Mouse (Mus musculus) liver, embryonic 14.5 days (tissue): Measurements from ENCODE around the gene Krt23. TPM values are rescaled to one million over a fixed set of nuclear protein-coding genes. Genes with fewer than 3 reads are reported as not detected.

Experiments
- ATAC-seq: fragments of 200-750 bp; cut with Nextera tagmentation; 2 replicates; pipeline ENCODE4 v1.8.0; 2017; ENCODE audit warnings: moderate number of reproducible peaks, mild to moderate bottlenecking, moderate library complexity; ENCODE audit not compliant: insufficient read depth
- DNase-seq, 3 experiments: peaks; one replicate each; pipeline ENCODE4 v3.0.0-alpha.2; 2012 to 2013; ENCODE audit warnings: low read depth in 3 of 3, low spot score in 3 of 3
- H3K27ac ChIP-seq: fragments of 300-500 bp; sonication (generic); 2 replicates; pipeline ENCODE4 v1.5.1; 2014; ENCODE audit warnings: moderate library complexity, mild to moderate bottlenecking, control low read depth, inconsistent platforms
- H3K27me3 ChIP-seq: fragments of 300-500 bp; sonication (generic); 2 replicates; pipeline ENCODE4 v1.6.1; 2014; ENCODE audit warnings: mild to moderate bottlenecking, low read length, moderate library complexity; ENCODE audit not compliant: control insufficient read depth, insufficient read depth
- H3K36me3 ChIP-seq: fragments of 300-500 bp; sonication (generic); replicated peaks from 2 replicates; pipeline ENCODE4 v1.6.1; 2014; ENCODE audit warnings: low read depth; ENCODE audit not compliant: control insufficient read depth, insufficient read depth
- H3K4me1 ChIP-seq, 2 experiments: fragments of 200-500 bp in 1 of 2; fragments of 300-500 bp in 1 of 2; sonication (generic) in 1 of 2; replicated peaks; 2 replicates each; pipeline ENCODE4 v1.6.1; 2012 to 2014; ENCODE audit warnings: antibody characterized with exemption in 1 of 2, inconsistent platforms in 1 of 2, low read length in 1 of 2; ENCODE audit not compliant: control insufficient read depth in 2 of 2, insufficient read depth in 2 of 2
- H3K4me2 ChIP-seq: fragments of 300-500 bp; sonication (generic); 2 replicates; pipeline ENCODE4 v1.6.1; 2014; ENCODE audit warnings: low read depth, mild to moderate bottlenecking, control low read depth, moderate library complexity
- H3K4me3 ChIP-seq, 2 experiments: fragments of 200-500 bp in 1 of 2; fragments of 300-500 bp in 1 of 2; sonication (generic) in 1 of 2; 2 replicates each; pipeline ENCODE4 v1.5.1; 2012 to 2014; ENCODE audit warnings: low read depth in 2 of 2, low read length in 2 of 2, mild to moderate bottlenecking in 2 of 2, control low read depth in 1 of 2, inconsistent platforms in 1 of 2, moderate library complexity in 1 of 2; ENCODE audit not compliant: insufficient read depth in 1 of 2
- H3K9ac ChIP-seq: fragments of 300-500 bp; sonication (generic); replicated peaks from 2 replicates; pipeline ENCODE4 v1.6.1; 2014; ENCODE audit warnings: mild to moderate bottlenecking, control low read depth, moderate library complexity
- H3K9me3 ChIP-seq: fragments of 300-500 bp; sonication (generic); 2 replicates; pipeline ENCODE4 v1.6.1; 2016; ENCODE audit warnings: low read length, mixed read lengths; ENCODE audit not compliant: control insufficient read depth
- CTCF ChIP-seq: IDR thresholded peaks from 2 replicates; pipeline ENCODE4 v1.5.1; 2016; ENCODE audit warnings: antibody characterized with exemption, low read depth, control low read depth
- EP300 ChIP-seq: IDR thresholded peaks from 2 replicates; pipeline ENCODE4 v1.6.1; 2016; ENCODE audit warnings: antibody characterized with exemption, low read depth
- WGBS: fragments of 180-500 bp; shearing (Covaris S2); extraction: QIAGEN DNeasy Blood & Tissue Kit; methylation state at CpG from one replicate; pipeline ENCODE4 v1.1.7; 2014; ENCODE audit not compliant: insufficient replicate concordance; 5-methylcytosine and 5-hydroxymethylcytosine counted together
- polyA plus RNA-seq, 2 experiments: library from polyadenylated mRNA; depleted of rRNA in 1 of 2; stranded (reverse) in 1 of 2; unstranded in 1 of 2; fragments of >200 nt; fragmentation: Nextera tagmentation in 1 of 2; extraction: Ambion mirVana in 1 of 2; gene quantifications; 2 replicates each; pipeline versions ENCODE4 v1.2.1 to v1.2.3; 2012 to 2014

The Krt23 gene
- polyA plus RNA-seq, 2 experiments, result 0.24 to 0.32 TPM

DNA sequence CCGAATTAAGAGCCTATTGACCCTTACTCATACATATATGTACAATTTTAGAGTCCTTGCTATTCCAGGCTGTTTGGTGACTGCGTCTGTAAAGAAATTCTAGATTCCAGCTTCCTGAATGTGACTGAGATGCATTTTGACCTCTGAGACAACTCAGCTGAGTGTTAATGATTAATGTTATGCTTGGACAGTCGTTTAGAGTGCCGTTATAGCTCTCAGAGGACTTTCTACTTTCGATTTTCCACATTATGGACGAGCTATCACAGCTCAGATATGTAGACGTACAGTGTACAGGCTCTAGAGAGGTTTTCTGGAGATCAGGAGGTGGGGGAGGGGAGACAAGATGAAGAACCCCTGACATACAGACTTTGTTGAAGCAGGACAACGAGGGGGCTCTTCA, 51.7 kb downstream of the Krt23 start:
- Histone ChIP-seq H3K4me1 (no peaks in the 10 kb centered on the region), H3K36me3 (no peaks in the 10 kb centered on the region), H3K4me2 (peak overlapping the region; percentile 32), H3K27me3 (no peaks in the 10 kb centered on the region), H3K9me3 (no peaks in the 10 kb centered on the region), H3K9ac (no peak overlapping the region), H3K4me3 (no peak overlapping the region), H3K27ac (no peak overlapping the region)
- DNase-seq, result no peak
- 39% methylated on average over 8 of the region's 8 CpGs for WGBS
- no peak for TF ChIP-seq CTCF
- TF ChIP-seq EP300, result no peak
- ATAC-seq, result no peak

DNA sequence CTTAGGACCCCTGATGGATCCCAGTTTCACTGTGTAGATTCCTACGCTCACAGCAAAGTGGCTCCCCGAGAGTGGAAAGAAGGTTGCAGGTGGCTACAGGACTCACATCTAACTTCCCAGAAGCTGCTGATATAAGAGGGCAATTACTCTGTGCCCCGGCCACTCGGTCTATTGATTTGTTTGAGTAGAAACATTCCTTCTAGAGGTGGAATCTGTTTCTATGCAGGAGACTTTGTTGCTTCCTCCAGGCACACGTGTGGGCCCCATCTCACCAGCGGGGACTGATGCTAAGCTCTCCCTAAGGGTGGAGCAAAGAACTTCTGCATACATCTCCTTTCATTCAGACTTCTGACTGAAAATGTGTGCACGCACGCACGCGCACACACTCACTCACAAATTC, 53.5 kb downstream of the Krt23 start:
- TF ChIP-seq EP300 (no peak), CTCF (no peak)

DNA sequence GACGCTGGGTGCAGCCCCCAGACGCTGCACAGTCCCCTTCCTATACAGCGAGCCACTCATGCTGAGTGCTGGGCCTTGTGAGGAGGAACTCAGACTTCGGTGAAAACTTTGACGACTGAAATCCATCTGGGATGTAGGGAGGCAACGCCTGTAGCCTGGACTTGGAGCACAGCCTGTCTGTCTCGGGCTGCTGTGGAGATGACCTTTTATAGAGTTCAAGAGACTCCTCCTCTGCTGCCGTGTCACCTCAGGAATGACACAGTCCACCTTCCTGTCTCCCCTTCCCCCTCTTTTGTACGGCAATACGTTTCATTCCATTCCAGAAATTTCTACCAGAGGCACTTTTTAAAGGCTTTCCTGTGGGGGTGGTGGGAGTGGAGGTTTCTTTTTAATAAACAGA, 55.0 kb downstream of the Krt23 start, which contains the start of gene Krt20:
TSS of gene Krt20 (minus strand) at position 179 of the 400 bp plus-strand sequence.
- TF ChIP-seq EP300, result no peak
- no peak for TF ChIP-seq CTCF
- peak within 1 kb of the TSS; percentile 34 for H3K4me2 ChIP-seq
- H3K27ac ChIP-seq, result no peak within 1 kb of the TSS
- 35% methylated on average over 10 of the region's 10 CpGs for WGBS
- H3K9me3 ChIP-seq, result no peaks in the 10 kb centered on the region
- H3K4me3 ChIP-seq, result peak within 1 kb of the TSS; percentile 34 to 38
- ATAC-seq (peak; percentile 15; the same call in 1 of the 2 replicates), DNase-seq (no peak)
- H3K36me3 ChIP-seq, result no peaks in the 10 kb centered on the region
- H3K27me3 ChIP-seq, result no peaks in the 10 kb centered on the region
- H3K9ac ChIP-seq, result no peak within 1 kb of the TSS
- no peaks in the 10 kb centered on the region for H3K4me1 ChIP-seq

More for the DNA sequence above, 53.5 kb downstream of the Krt23 start:
- Histone ChIP-seq H3K9me3 (no peaks in the 10 kb centered on the region), H3K4me2 (no peak overlapping the region), H3K4me1 (no peaks in the 10 kb centered on the region), H3K36me3 (no peaks in the 10 kb centered on the region), H3K27me3 (no peaks in the 10 kb centered on the region), H3K9ac (no peak overlapping the region), H3K4me3 (no peak overlapping the region), H3K27ac (no peak overlapping the region)
- WGBS, result 58% methylated on average over 10 of the region's 10 CpGs
- ATAC-seq (no peak), DNase-seq (no peak)

DNA sequence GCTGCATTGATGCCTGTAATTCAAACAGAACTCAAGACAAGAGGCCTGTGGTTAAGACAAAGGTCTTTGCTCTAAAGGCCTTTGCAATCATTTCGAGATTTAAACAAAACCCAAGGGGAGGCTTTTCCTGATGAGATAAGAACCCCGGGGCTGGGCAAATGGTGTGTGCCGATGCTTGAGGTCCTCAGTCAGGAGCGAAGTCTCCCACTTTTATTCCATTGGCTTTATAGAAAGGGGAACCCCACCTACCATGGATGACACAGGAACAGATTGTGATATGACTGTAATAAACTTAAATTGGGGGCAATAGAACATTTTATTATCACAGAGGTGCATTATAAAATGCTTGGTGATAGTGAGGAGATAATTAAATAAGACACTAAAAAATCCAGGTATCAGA, 56.3 kb downstream of the Krt23 start:
- ATAC-seq (no peak), DNase-seq (no peak)
- TF ChIP-seq EP300 (no peak), CTCF (no peak)
- WGBS, result 48% methylated on average over 4 of the region's 4 CpGs
- Histone ChIP-seq H3K36me3 (no peaks in the 10 kb centered on the region), H3K4me3 (peak overlapping the region in 1 of 2 experiments; percentile 15; a peak in 2 of 4 replicates), H3K27me3 (no peaks in the 10 kb centered on the region), H3K9me3 (no peaks in the 10 kb centered on the region), H3K4me2 (peak overlapping the region; percentile 34), H3K9ac (no peak overlapping the region), H3K27ac (no peak overlapping the region), H3K4me1 (no peaks in the 10 kb centered on the region)

DNA sequence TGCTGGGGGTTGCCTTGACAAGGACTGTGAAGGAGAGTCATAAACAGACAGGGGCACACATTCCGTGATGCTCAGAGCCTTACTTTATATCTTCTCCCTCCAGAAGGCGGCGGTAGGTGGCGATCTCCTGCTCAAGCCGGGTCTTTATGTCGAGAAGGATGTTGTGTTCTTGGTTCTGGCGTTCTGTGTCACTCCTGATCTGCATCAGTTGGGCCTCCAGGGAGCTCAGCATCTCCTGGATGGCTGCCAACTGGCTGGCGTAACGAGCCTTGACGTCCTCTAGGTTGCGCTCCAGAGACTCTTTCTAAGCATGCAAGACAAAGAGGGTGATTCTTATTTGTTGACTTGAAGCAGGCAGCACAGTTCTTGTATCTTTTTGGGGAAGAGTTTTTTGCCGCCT, 62.3 kb downstream of the Krt23 start:
- no peak for ATAC-seq
- Histone ChIP-seq H3K9ac (no peak overlapping the region), H3K4me3 (no peak overlapping the region), H3K9me3 (no peaks in the 10 kb centered on the region), H3K27ac (no peak overlapping the region), H3K4me2 (no peak overlapping the region), H3K27me3 (no peaks in the 10 kb centered on the region), H3K36me3 (no peaks in the 10 kb centered on the region), H3K4me1 (no peaks in the 10 kb centered on the region)
- WGBS, result 40% methylated on average over 12 of the region's 12 CpGs
- DNase-seq, result no peak
- TF ChIP-seq EP300 (no peak), CTCF (no peak; the same call in 1 of the 2 replicates)

Other genes with a start within 250 kb of the Krt23 start
Only the 30 nearest of the 31 such genes appear.
- gene Krt24, start 207.9 kb downstream of the Krt23 start, polyA plus RNA-seq (2012; rRNA removed), result not detected in 2 replicates
- not detected in 2 replicates for gene Krt24, start 207.9 kb downstream of the Krt23 start, polyA plus RNA-seq (2014; fragmentation: Nextera tagmentation; extraction: Ambion mirVana)
- not detected in 2 replicates for gene Krt25, start 170.2 kb downstream of the Krt23 start, polyA plus RNA-seq (2012; rRNA removed)
- gene Krt25, start 170.2 kb downstream of the Krt23 start, polyA plus RNA-seq (2014; fragmentation: Nextera tagmentation; extraction: Ambion mirVana), result not detected in 2 replicates
- gene Krt26, start 155.2 kb downstream of the Krt23 start, polyA plus RNA-seq (2012; rRNA removed), result not detected in 2 replicates
- not detected in 2 replicates for gene Krt26, start 155.2 kb downstream of the Krt23 start, polyA plus RNA-seq (2014; fragmentation: Nextera tagmentation; extraction: Ambion mirVana)
- not detected in 2 replicates for gene Krt27, start 142.0 kb downstream of the Krt23 start, polyA plus RNA-seq (2012; rRNA removed)
- not detected in 2 replicates for gene Krt27, start 142.0 kb downstream of the Krt23 start, polyA plus RNA-seq (2014; fragmentation: Nextera tagmentation; extraction: Ambion mirVana)
- gene Krt28, start 118.2 kb downstream of the Krt23 start, polyA plus RNA-seq (2012; rRNA removed), result 0.02 TPM in 1 of 2 replicates, not detected in the other
- gene Krt28, start 118.2 kb downstream of the Krt23 start, polyA plus RNA-seq (2014; fragmentation: Nextera tagmentation; extraction: Ambion mirVana), result not detected in 2 replicates
- 1.3 and 1.6 TPM in 2 replicates for gene Krt10, start 103.8 kb downstream of the Krt23 start, polyA plus RNA-seq (2012; rRNA removed)
- gene Krt10, start 103.8 kb downstream of the Krt23 start, polyA plus RNA-seq (2014; fragmentation: Nextera tagmentation; extraction: Ambion mirVana), result 3.2 and 5.1 TPM in 2 replicates
- gene Krt12, start 70.9 kb downstream of the Krt23 start, polyA plus RNA-seq (2012; rRNA removed), result not detected in 2 replicates
- not detected in 2 replicates for gene Krt12, start 70.9 kb downstream of the Krt23 start, polyA plus RNA-seq (2014; fragmentation: Nextera tagmentation; extraction: Ambion mirVana)
- gene Krt20, start 55.0 kb downstream of the Krt23 start, polyA plus RNA-seq (2012; rRNA removed), result 8.5 and 15.2 TPM in 2 replicates
- gene Krt20, start 55.0 kb downstream of the Krt23 start, polyA plus RNA-seq (2014; fragmentation: Nextera tagmentation; extraction: Ambion mirVana), result 20.0 and 21.6 TPM in 2 replicates
- not detected in 2 replicates for gene Krt39, start 28.2 kb upstream of the Krt23 start, polyA plus RNA-seq (2012; rRNA removed)
- gene Krt39, start 28.2 kb upstream of the Krt23 start, polyA plus RNA-seq (2014; fragmentation: Nextera tagmentation; extraction: Ambion mirVana), result not detected in 2 replicates
- gene Krt40, start 50.0 kb upstream of the Krt23 start, polyA plus RNA-seq (2012; rRNA removed), result not detected in 2 replicates
- gene Krt40, start 50.0 kb upstream of the Krt23 start, polyA plus RNA-seq (2014; fragmentation: Nextera tagmentation; extraction: Ambion mirVana), result not detected in 2 replicates
- gene Krtap3-3, start 57.7 kb upstream of the Krt23 start, polyA plus RNA-seq (2012; rRNA removed), result not detected in 2 replicates
- not detected in 2 replicates for gene Krtap3-3, start 57.7 kb upstream of the Krt23 start, polyA plus RNA-seq (2014; fragmentation: Nextera tagmentation; extraction: Ambion mirVana)
- not detected in 2 replicates for gene Krtap3-2, start 63.7 kb upstream of the Krt23 start, polyA plus RNA-seq (2012; rRNA removed)
- not detected in 2 replicates for gene Krtap3-2, start 63.7 kb upstream of the Krt23 start, polyA plus RNA-seq (2014; fragmentation: Nextera tagmentation; extraction: Ambion mirVana)
- gene Gm11939, start 66.3 kb upstream of the Krt23 start, polyA plus RNA-seq (2012; rRNA removed), result not detected in 2 replicates
- gene Gm11939, start 66.3 kb upstream of the Krt23 start, polyA plus RNA-seq (2014; fragmentation: Nextera tagmentation; extraction: Ambion mirVana), result not detected in 2 replicates
- not detected in 2 replicates for gene Krtap3-1, start 73.5 kb upstream of the Krt23 start, polyA plus RNA-seq (2012; rRNA removed)
- not detected in 2 replicates for gene Krtap3-1, start 73.5 kb upstream of the Krt23 start, polyA plus RNA-seq (2014; fragmentation: Nextera tagmentation; extraction: Ambion mirVana)
- not detected in 2 replicates for gene Krtap1-5, start 87.9 kb upstream of the Krt23 start, polyA plus RNA-seq (2012; rRNA removed)
- not detected in 2 replicates for gene Krtap1-5, start 87.9 kb upstream of the Krt23 start, polyA plus RNA-seq (2014; fragmentation: Nextera tagmentation; extraction: Ambion mirVana)
- gene Krtap1-4, start 90.5 kb upstream of the Krt23 start, polyA plus RNA-seq (2012; rRNA removed), result not detected in 2 replicates
- not detected in 2 replicates for gene Krtap1-4, start 90.5 kb upstream of the Krt23 start, polyA plus RNA-seq (2014; fragmentation: Nextera tagmentation; extraction: Ambion mirVana)
- gene Krtap1-3, start 98.2 kb upstream of the Krt23 start, polyA plus RNA-seq (2012; rRNA removed), result not detected in 2 replicates
- not detected in 2 replicates for gene Krtap1-3, start 98.2 kb upstream of the Krt23 start, polyA plus RNA-seq (2014; fragmentation: Nextera tagmentation; extraction: Ambion mirVana)
- gene Krtap9-3, start 105.0 kb upstream of the Krt23 start, polyA plus RNA-seq (2012; rRNA removed), result not detected in 2 replicates
- not detected in 2 replicates for gene Krtap9-3, start 105.0 kb upstream of the Krt23 start, polyA plus RNA-seq (2014; fragmentation: Nextera tagmentation; extraction: Ambion mirVana)
- gene Gm11938, start 110.2 kb upstream of the Krt23 start, polyA plus RNA-seq (2012; rRNA removed), result not detected in 2 replicates
- gene Gm11938, start 110.2 kb upstream of the Krt23 start, polyA plus RNA-seq (2014; fragmentation: Nextera tagmentation; extraction: Ambion mirVana), result not detected in 2 replicates
- not detected in 2 replicates for gene Gm11937, start 117.1 kb upstream of the Krt23 start, polyA plus RNA-seq (2012; rRNA removed)
- not detected in 2 replicates for gene Gm11937, start 117.1 kb upstream of the Krt23 start, polyA plus RNA-seq (2014; fragmentation: Nextera tagmentation; extraction: Ambion mirVana)
- not detected in 2 replicates for gene Krtap2-4, start 121.7 kb upstream of the Krt23 start, polyA plus RNA-seq (2012; rRNA removed)
- gene Krtap2-4, start 121.7 kb upstream of the Krt23 start, polyA plus RNA-seq (2014; fragmentation: Nextera tagmentation; extraction: Ambion mirVana), result not detected in 2 replicates
- gene Gm11562, start 127.3 kb upstream of the Krt23 start, polyA plus RNA-seq (2012; rRNA removed), result not detected in 2 replicates
- gene Gm11562, start 127.3 kb upstream of the Krt23 start, polyA plus RNA-seq (2014; fragmentation: Nextera tagmentation; extraction: Ambion mirVana), result not detected in 2 replicates
- not detected in 2 replicates for gene Krtap4-1, start 135.1 kb upstream of the Krt23 start, polyA plus RNA-seq (2012; rRNA removed)
- not detected in 2 replicates for gene Krtap4-1, start 135.1 kb upstream of the Krt23 start, polyA plus RNA-seq (2014; fragmentation: Nextera tagmentation; extraction: Ambion mirVana)
- gene Krtap4-2, start 141.9 kb upstream of the Krt23 start, polyA plus RNA-seq (2012; rRNA removed), result not detected in 2 replicates
- not detected in 2 replicates for gene Krtap4-2, start 141.9 kb upstream of the Krt23 start, polyA plus RNA-seq (2014; fragmentation: Nextera tagmentation; extraction: Ambion mirVana)
- gene Krtap4-7, start 151.0 kb upstream of the Krt23 start, polyA plus RNA-seq (2012; rRNA removed), result not detected in 2 replicates
- not detected in 2 replicates for gene Krtap4-7, start 151.0 kb upstream of the Krt23 start, polyA plus RNA-seq (2014; fragmentation: Nextera tagmentation; extraction: Ambion mirVana)
- gene Gm11555, start 157.1 kb upstream of the Krt23 start, polyA plus RNA-seq (2012; rRNA removed), result not detected in 2 replicates
- not detected in 2 replicates for gene Gm11555, start 157.1 kb upstream of the Krt23 start, polyA plus RNA-seq (2014; fragmentation: Nextera tagmentation; extraction: Ambion mirVana)
- not detected in 2 replicates for gene Gm11563, start 165.8 kb upstream of the Krt23 start, polyA plus RNA-seq (2012; rRNA removed)
- gene Gm11563, start 165.8 kb upstream of the Krt23 start, polyA plus RNA-seq (2014; fragmentation: Nextera tagmentation; extraction: Ambion mirVana), result not detected in 2 replicates
- gene Krtap4-6, start 172.8 kb upstream of the Krt23 start, polyA plus RNA-seq (2012; rRNA removed), result not detected in 2 replicates
- not detected in 2 replicates for gene Krtap4-6, start 172.8 kb upstream of the Krt23 start, polyA plus RNA-seq (2014; fragmentation: Nextera tagmentation; extraction: Ambion mirVana)
- not detected in 2 replicates for gene Gm14190, start 197.6 kb upstream of the Krt23 start, polyA plus RNA-seq (2012; rRNA removed)
- gene Gm14190, start 197.6 kb upstream of the Krt23 start, polyA plus RNA-seq (2014; fragmentation: Nextera tagmentation; extraction: Ambion mirVana), result not detected in 2 replicates
- gene Gm14180, start 241.2 kb upstream of the Krt23 start, polyA plus RNA-seq (2012; rRNA removed), result not detected in 2 replicates
- not detected in 2 replicates for gene Gm14180, start 241.2 kb upstream of the Krt23 start, polyA plus RNA-seq (2014; fragmentation: Nextera tagmentation; extraction: Ambion mirVana)